Mouse (Mus musculus) activated CD4-positive, CD25-positive, alpha-beta regulatory T cell, adult 4 months (primary cell): ENCODE data around the gene Dpf3. TPM values are rescaled to one million over a fixed set of nuclear protein-coding genes. Genes with fewer than 3 reads are reported as not detected.

ENCODE experiments used
- ATAC-seq: one replicate; pipeline ENCODE4 v1.8.0; 2017
- polyA plus RNA-seq, 2 experiments: library from polyadenylated mRNA; unstranded; fragments of 100-300 nt; shearing (Covaris generic); gene quantifications; one replicate each; pipeline ENCODE4 v1.2.1; 2017

The Dpf3 gene
- polyA plus RNA-seq, 2 experiments from 2014 or later: 0.76 to 1.0 TPM

GRCm38 (mm10) chr12:83208841-83209240, 278.7 kb downstream of the Dpf3 start:
- ATAC-seq: no peak

GRCm38 (mm10) chr12:83208011-83208410, 279.5 kb downstream of the Dpf3 start:
- no peak for ATAC-seq

- no peak for ATAC-seq
Observed at GRCm38 (mm10) chr12:83207481-83207880, 280.0 kb downstream of the Dpf3 start.

- ATAC-seq: no peak
Observed at GRCm38 (mm10) chr12:83206866-83207265, 280.6 kb downstream of the Dpf3 start.

- ATAC-seq: no peak
Observed at GRCm38 (mm10) chr12:83204361-83204760, 283.2 kb downstream of the Dpf3 start.

GRCm38 (mm10) chr12:83201674-83202073, 285.8 kb downstream of the Dpf3 start:
- no peak for ATAC-seq

GRCm38 (mm10) chr12:83180561-83180960, 307.0 kb downstream of the Dpf3 start:
- ATAC-seq: no peak

- no peak for ATAC-seq
Observed at GRCm38 (mm10) chr12:83179860-83180259, 307.7 kb downstream of the Dpf3 start.

- no peak for ATAC-seq
Observed at GRCm38 (mm10) chr12:83178770-83179169, 308.7 kb downstream of the Dpf3 start.

- ATAC-seq: no peak
Observed at GRCm38 (mm10) chr12:83169495-83170209, 317.9 kb downstream of the Dpf3 start.

- ATAC-seq: no peak
Observed at GRCm38 (mm10) chr12:83168310-83168709, 319.2 kb downstream of the Dpf3 start.

GRCm38 (mm10) chr12:83165058-83165457, 322.5 kb downstream of the Dpf3 start:
- no peak for ATAC-seq

Other genes starting within 250 kb of the Dpf3 start
- 10 to 100 TPM; 17.7 to 21.2 TPM for gene Dcaf4, start 32.8 kb upstream of the Dpf3 start, polyA plus RNA-seq
- 10 to 100 TPM in 1 of 2 experiments, 1 to 10 TPM in 1; 8.1 to 12.2 TPM for gene Zfyve1, start 109.5 kb upstream of the Dpf3 start, polyA plus RNA-seq
- 100 to 1,000 TPM; 387 to 393 TPM for gene Rbm25, start 143.5 kb upstream of the Dpf3 start, polyA plus RNA-seq
- 100 to 1,000 TPM in 1 of 2 experiments, 10 to 100 TPM in 1; 95.7 to 120 TPM for gene Psen1, start 200.4 kb upstream of the Dpf3 start, polyA plus RNA-seq